ENCODE assay signal across 15 mouse cellular contexts in the genomic region with DNA sequence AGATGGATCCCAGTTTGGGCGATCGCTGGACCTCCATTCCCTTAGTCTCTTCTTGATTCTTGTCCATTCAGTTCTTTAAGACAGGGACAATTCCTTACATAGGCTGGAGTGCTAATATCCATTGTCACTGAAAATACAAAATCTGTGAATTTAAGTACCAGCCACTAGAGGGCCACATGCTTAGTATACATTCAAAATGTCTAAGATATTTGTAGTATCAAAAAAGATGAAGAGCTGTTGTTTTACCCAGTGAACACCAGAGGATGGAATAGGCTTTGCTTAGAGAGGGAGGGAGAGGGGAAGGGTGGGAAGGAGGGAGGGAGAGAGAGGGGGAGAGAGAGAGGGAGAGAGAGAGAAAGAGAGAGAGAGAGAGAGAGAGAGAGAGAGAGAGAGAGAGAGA. TPM values are rescaled to one million over a fixed set of nuclear protein-coding genes. Genes with fewer than 3 reads are reported as not detected.
DNase-seq lines count a peak whose midpoint lies in the region; ATAC-seq and TF ChIP-seq lines count a peak whose summit lies in the region.
"Had no signal": no experiment of that assay in that cellular context is flagged by ENCODE, and none has a peak within 500 bp of the region (broad histone marks: within the 10 kb centered on the region; RNA-seq: fewer than 3 reads in every experiment).

No protein-coding gene starts in this region.

- no peaks in the 10 kb centered on the region for H3K4me1 ChIP-seq in hindbrain, embryonic 11.5 days (replicated peaks; ENCODE audit: control insufficient read depth, insufficient read depth, low read length)
- no peaks in the 10 kb centered on the region for H3K4me1 ChIP-seq in hindbrain, embryonic 13.5 days (replicated peaks)
- no peaks in the 10 kb centered on the region for H3K4me1 ChIP-seq in midbrain, embryonic 11.5 days (ENCODE audit: control insufficient read depth, insufficient read depth, low read length)
- no peaks in the 10 kb centered on the region for H3K4me1 ChIP-seq in midbrain, embryonic 15.5 days
- no peaks in the 10 kb centered on the region for H3K4me1 ChIP-seq in stomach, postnatal 0 days (replicated peaks; ENCODE audit: control insufficient read depth, insufficient read depth)
- H3K4me1 ChIP-seq: limb, embryonic 12.5 days had no signal

- peak; percentile 59 for TF ChIP-seq CTCF in stomach, postnatal 0 days (IDR thresholded peaks at IDR 0.05; ENCODE audit: low read depth)

- no peaks in the 10 kb centered on the region for H3K9me3 ChIP-seq in hindbrain, embryonic 11.5 days (ENCODE audit: control insufficient read depth, low read length)
- no peaks in the 10 kb centered on the region for H3K9me3 ChIP-seq in hindbrain, embryonic 13.5 days
- no peaks in the 10 kb centered on the region for H3K9me3 ChIP-seq in midbrain, embryonic 11.5 days (ENCODE audit: control insufficient read depth, low read length)
- H3K9me3 ChIP-seq in midbrain, embryonic 15.5 days: no peaks in the 10 kb centered on the region
- no peaks in the 10 kb centered on the region for H3K9me3 ChIP-seq in stomach, postnatal 0 days (ENCODE audit: control insufficient read depth, low read length)
- H3K9me3 ChIP-seq: limb, embryonic 12.5 days had no signal

- no peak overlapping the region for H3K27ac ChIP-seq in hindbrain, embryonic 11.5 days (ENCODE audit: low read depth, low read length)
- H3K27ac ChIP-seq in hindbrain, embryonic 13.5 days: no peak overlapping the region
- no peak overlapping the region for H3K27ac ChIP-seq in midbrain, embryonic 11.5 days (ENCODE audit: low read depth, low read length)
- no peak overlapping the region for H3K27ac ChIP-seq in midbrain, embryonic 15.5 days
- no peak overlapping the region for H3K27ac ChIP-seq in stomach, postnatal 0 days (replicated peaks)
- H3K27ac ChIP-seq: limb, embryonic 12.5 days had no signal

- no peak for TF ChIP-seq EP300 in stomach, postnatal 0 days (optimal IDR thresholded peaks at IDR 0.05)

- H3K4me2 ChIP-seq in hindbrain, embryonic 11.5 days (replicated peaks; ENCODE audit: low read depth, low read length): no peak overlapping the region
- no peak overlapping the region for H3K4me2 ChIP-seq in hindbrain, embryonic 13.5 days
- H3K4me2 ChIP-seq in midbrain, embryonic 11.5 days: no peak overlapping the region
- no peak overlapping the region for H3K4me2 ChIP-seq in midbrain, embryonic 15.5 days
- no peak overlapping the region for H3K4me2 ChIP-seq in stomach, postnatal 0 days (replicated peaks; ENCODE audit: low read depth)
- H3K4me2 ChIP-seq: limb, embryonic 12.5 days had no signal

- WGBS in hindbrain, embryonic 11.5 days: 55% methylated on average over 2 of the region's 2 CpGs
- 50% methylated on average over 2 of the region's 2 CpGs for WGBS in hindbrain, embryonic 13.5 days
- 38% methylated on average over 2 of the region's 2 CpGs for WGBS in midbrain, embryonic 11.5 days
- WGBS in midbrain, embryonic 15.5 days: 41% methylated on average over 2 of the region's 2 CpGs
- 54% methylated on average over 2 of the region's 2 CpGs for WGBS in stomach, postnatal 0 days

- no peak overlapping the region for H3K4me3 ChIP-seq in hindbrain, embryonic 11.5 days (ENCODE audit: low read depth, low read length)
- H3K4me3 ChIP-seq in hindbrain, embryonic 13.5 days: no peak overlapping the region
- H3K4me3 ChIP-seq in midbrain, embryonic 11.5 days (ENCODE audit: low read depth, low read length): no peak overlapping the region
- H3K4me3 ChIP-seq in midbrain, embryonic 15.5 days: no peak overlapping the region
- no peak overlapping the region for H3K4me3 ChIP-seq in stomach, postnatal 0 days (ENCODE audit: low read depth, low read length)
- H3K4me3 ChIP-seq: erythroblast, embryonic 14.5 days; limb, embryonic 12.5 days had no signal

- H3K36me3 ChIP-seq in hindbrain, embryonic 11.5 days (ENCODE audit: control insufficient read depth, insufficient read depth, low read length): no peaks in the 10 kb centered on the region
- H3K36me3 ChIP-seq in hindbrain, embryonic 13.5 days: no peaks in the 10 kb centered on the region
- no peaks in the 10 kb centered on the region for H3K36me3 ChIP-seq in midbrain, embryonic 11.5 days (ENCODE audit: control insufficient read depth, insufficient read depth, low read length)
- no peaks in the 10 kb centered on the region for H3K36me3 ChIP-seq in midbrain, embryonic 15.5 days (replicated peaks)
- H3K36me3 ChIP-seq in stomach, postnatal 0 days (ENCODE audit: control insufficient read depth, insufficient read depth, low read length): no peaks in the 10 kb centered on the region
- H3K36me3 ChIP-seq: limb, embryonic 12.5 days had no signal

- DNase-seq in hindbrain, embryonic 11.5 days (ENCODE audit: low spot score): no peak
- DNase-seq in midbrain, embryonic 11.5 days (ENCODE audit: low spot score, missing footprints): peak; percentile 72
- DNase-seq in NIH3T3 (ENCODE audit: low read depth): peak; percentile 33
- no peak for DNase-seq in stomach, postnatal 0 days (ENCODE audit: low spot score)
- no peak for DNase-seq in frontal cortex, postnatal 14 days (ENCODE audit: low spot score in 2 of 2)
- DNase-seq: adrenal gland, postnatal 36 days; cerebellum, postnatal 36 days; heart, postnatal 36 days; kidney, adult 11 months; kidney, postnatal 36 days had no signal

- no peak overlapping the region for H3K9ac ChIP-seq in hindbrain, embryonic 11.5 days (ENCODE audit: low read depth, low read length)
- no peak overlapping the region for H3K9ac ChIP-seq in hindbrain, embryonic 13.5 days
- H3K9ac ChIP-seq in midbrain, embryonic 11.5 days (ENCODE audit: low read length): no peak overlapping the region
- no peak overlapping the region for H3K9ac ChIP-seq in midbrain, embryonic 15.5 days
- H3K9ac ChIP-seq in stomach, postnatal 0 days (ENCODE audit: low read length): no peak overlapping the region
- H3K9ac ChIP-seq: limb, embryonic 12.5 days had no signal

- peak; percentile 35; the same call in 1 of the 2 replicates for ATAC-seq in hindbrain, embryonic 11.5 days (ENCODE audit: low FRiP score)
- no peak for ATAC-seq in hindbrain, embryonic 13.5 days (ENCODE audit: low FRiP score)
- peak; percentile 7; the same call in 1 of the 2 replicates for ATAC-seq in midbrain, embryonic 11.5 days (ENCODE audit: low FRiP score)
- ATAC-seq in midbrain, embryonic 15.5 days (replicated peaks): no peak
- ATAC-seq in stomach, postnatal 0 days (ENCODE audit: low FRiP score, low TSS enrichment): no peak

- H3K27me3 ChIP-seq in hindbrain, embryonic 11.5 days (ENCODE audit: control insufficient read depth, insufficient read depth, low read length): no peaks in the 10 kb centered on the region
- H3K27me3 ChIP-seq in hindbrain, embryonic 13.5 days: no peaks in the 10 kb centered on the region
- H3K27me3 ChIP-seq in midbrain, embryonic 11.5 days (ENCODE audit: control insufficient read depth, insufficient read depth, low read length): no peaks in the 10 kb centered on the region
- no peaks in the 10 kb centered on the region for H3K27me3 ChIP-seq in midbrain, embryonic 15.5 days (replicated peaks)
- no peaks in the 10 kb centered on the region for H3K27me3 ChIP-seq in stomach, postnatal 0 days (ENCODE audit: control insufficient read depth, insufficient read depth, low read length)
- H3K27me3 ChIP-seq: CH12.LX; limb, embryonic 12.5 days had no signal

RNA-seq across cellular contexts. Expression of gene Mkrn3, which starts 16.5 kb away (rescaled TPM):
- polyA plus RNA-seq in hindbrain, embryonic 11.5 days (2014; fragmentation: Nextera tagmentation; extraction: Ambion mirVana): 16.6 and 17.5 TPM in 2 replicates
- polyA plus RNA-seq in hindbrain, embryonic 13.5 days (2015; fragmentation: Nextera tagmentation; extraction: Ambion mirVana): 19.4 and 21.1 TPM in 2 replicates
- 21.9 and 22.4 TPM in 2 replicates for polyA plus RNA-seq in midbrain, embryonic 11.5 days (2014; fragmentation: Nextera tagmentation; extraction: Ambion mirVana)
- 24.6 and 24.8 TPM in 2 replicates for polyA plus RNA-seq in midbrain, embryonic 15.5 days (2015; fragmentation: Nextera tagmentation; extraction: Ambion mirVana)
- 1.9 and 2.2 TPM in 2 replicates for polyA plus RNA-seq in stomach, postnatal 0 days (2015; fragmentation: Nextera tagmentation; extraction: Ambion mirVana)
- polyA plus RNA-seq: erythroblast, embryonic 14.5 days had no signal

RNA-seq across cellular contexts. Expression of gene Peg12, which starts 27.9 kb away (rescaled TPM):
- 70.1 and 74.3 TPM in 2 replicates for polyA plus RNA-seq in hindbrain, embryonic 11.5 days (2014; fragmentation: Nextera tagmentation; extraction: Ambion mirVana)
- polyA plus RNA-seq in hindbrain, embryonic 13.5 days (2015; fragmentation: Nextera tagmentation; extraction: Ambion mirVana): 19.5 and 21.6 TPM in 2 replicates
- polyA plus RNA-seq in midbrain, embryonic 11.5 days (2014; fragmentation: Nextera tagmentation; extraction: Ambion mirVana): 77.6 and 77.8 TPM in 2 replicates
- polyA plus RNA-seq in midbrain, embryonic 15.5 days (2015; fragmentation: Nextera tagmentation; extraction: Ambion mirVana): 9.8 and 11.5 TPM in 2 replicates
- polyA plus RNA-seq in stomach, postnatal 0 days (2015; fragmentation: Nextera tagmentation; extraction: Ambion mirVana): 6.4 and 7.7 TPM in 2 replicates

RNA-seq across cellular contexts. Expression of gene Magel2, which starts 59.6 kb away (rescaled TPM):
- polyA plus RNA-seq in hindbrain, embryonic 11.5 days (2014; fragmentation: Nextera tagmentation; extraction: Ambion mirVana): 9.5 and 11.3 TPM in 2 replicates
- 16.3 and 19.7 TPM in 2 replicates for polyA plus RNA-seq in hindbrain, embryonic 13.5 days (2015; fragmentation: Nextera tagmentation; extraction: Ambion mirVana)
- polyA plus RNA-seq in midbrain, embryonic 11.5 days (2014; fragmentation: Nextera tagmentation; extraction: Ambion mirVana): 8.6 and 9.6 TPM in 2 replicates
- 21.6 and 24.9 TPM in 2 replicates for polyA plus RNA-seq in midbrain, embryonic 15.5 days (2015; fragmentation: Nextera tagmentation; extraction: Ambion mirVana)
- 0.18 and 0.19 TPM in 2 replicates for polyA plus RNA-seq in stomach, postnatal 0 days (2015; fragmentation: Nextera tagmentation; extraction: Ambion mirVana)

Comparison
In these comparisons a context has a peak if more than half of its experiments do, and no peak if none do; other contexts are left out.
1. ATAC-seq: peak in hindbrain, embryonic 11.5 days (single experiment) and midbrain, embryonic 11.5 days (single experiment); none in hindbrain, embryonic 13.5 days (single experiment), midbrain, embryonic 15.5 days (single experiment) and stomach, postnatal 0 days (single experiment).
2. DNase-seq: peak in midbrain, embryonic 11.5 days (single experiment) and NIH3T3 (single experiment); none in hindbrain, embryonic 11.5 days (single experiment), stomach, postnatal 0 days (single experiment) and frontal cortex, postnatal 14 days (0 of 2).